ENCODE assay signal across 18 mouse cellular contexts in the genomic region with DNA sequence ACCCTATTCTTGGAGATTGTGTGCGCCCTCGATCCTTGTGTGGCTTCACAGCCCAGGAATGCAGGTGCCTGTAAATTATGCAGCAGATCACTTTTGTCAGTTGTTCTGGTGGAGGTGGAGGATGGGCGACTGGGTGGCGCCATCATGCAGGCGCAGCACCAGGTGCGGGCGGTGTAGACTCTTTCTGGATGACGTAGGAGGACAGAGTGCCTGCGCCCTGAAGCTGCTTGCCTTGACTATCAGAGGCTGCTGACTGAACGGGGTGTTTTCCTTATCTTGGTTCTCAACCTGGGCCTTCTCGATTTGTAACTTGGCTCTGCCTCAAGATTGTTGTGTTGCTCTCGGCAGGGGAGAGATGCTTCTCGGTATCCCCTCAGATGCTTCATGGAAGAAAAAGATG. TPM values are rescaled to one million over a fixed set of nuclear protein-coding genes. Genes with fewer than 3 reads are reported as not detected.
DNase-seq lines count a peak whose midpoint lies in the region; ATAC-seq lines count a peak whose summit lies in the region.
"Had no signal": no experiment of that assay in that cellular context is flagged by ENCODE, and none has a peak within 500 bp of the region (broad histone marks: within the 10 kb centered on the region; RNA-seq: fewer than 3 reads in every experiment).

No protein-coding gene starts in this region.

- peaks cover 29% of the 10 kb centered on the region for H3K4me1 ChIP-seq in liver, embryonic 12.5 days
- H3K4me1 ChIP-seq: limb, embryonic 15.5 days; midbrain, embryonic 15.5 days had no signal

- H3K9me3 ChIP-seq in liver, embryonic 12.5 days (replicated peaks): peaks cover 3% of the 10 kb centered on the region; the same call in 1 of the 2 replicates
- H3K9me3 ChIP-seq: limb, embryonic 15.5 days; midbrain, embryonic 15.5 days had no signal

- H3K27me3 ChIP-seq in liver, embryonic 12.5 days (replicated peaks): no peaks in the 10 kb centered on the region
- H3K27me3 ChIP-seq: CH12.LX; limb, embryonic 15.5 days; midbrain, embryonic 15.5 days had no signal

- H3K4me2 ChIP-seq in liver, embryonic 12.5 days: peak overlapping the region; percentile 42
- H3K4me2 ChIP-seq: hindbrain, embryonic 14.5 days; limb, embryonic 15.5 days; midbrain, embryonic 15.5 days had no signal

- peak overlapping the region; percentile 80 for H3K27ac ChIP-seq in liver, embryonic 12.5 days
- H3K27ac ChIP-seq: hindbrain, embryonic 14.5 days; limb, embryonic 15.5 days; macrophage; midbrain, embryonic 15.5 days had no signal

- H3K36me3 ChIP-seq in liver, embryonic 12.5 days: no peaks in the 10 kb centered on the region
- H3K36me3 ChIP-seq: limb, embryonic 15.5 days; midbrain, embryonic 15.5 days had no signal

- H3K4me3 ChIP-seq in liver, embryonic 12.5 days: no peak overlapping the region
- H3K4me3 ChIP-seq: limb, embryonic 15.5 days; midbrain, embryonic 15.5 days had no signal

- no peak overlapping the region for H3K9ac ChIP-seq in liver, embryonic 12.5 days
- H3K9ac ChIP-seq: forebrain, postnatal 0 days; hindbrain, embryonic 14.5 days; limb, embryonic 15.5 days; midbrain, embryonic 15.5 days had no signal

- 42% methylated on average over 13 of the region's 13 CpGs for WGBS in liver, embryonic 12.5 days (ENCODE audit: insufficient replicate concordance)

- peak; percentile 15 for DNase-seq in thymus, postnatal 14 days
- no peak for DNase-seq in thymus, adult 18-20 months
- DNase-seq in c-Kit-negative CD71-positive TER-119-positive erythroid progenitor cells, embryonic 14.5 days (ENCODE audit: low read depth, low spot score): peak; percentile 72
- DNase-seq in spleen, postnatal 36 days (ENCODE audit: low spot score in 2 of 2): peak; percentile 46 to 66
- no peak for DNase-seq in embryo, embryonic 10.5 days (ENCODE audit: low spot score)
- DNase-seq in layer of hippocampus, adult 9-10 months (ENCODE audit: low spot score): no peak
- no peak for DNase-seq in neural tube, embryonic 10.5 days (ENCODE audit: extremely low spot score, low spot score)
- DNase-seq: adrenal gland, postnatal 25 days; cerebellum, adult 18-20 months; forebrain, postnatal 0 days; gastrocnemius, postnatal 36 days; kidney, adult 8-10 months had no signal

- ATAC-seq in liver, embryonic 12.5 days: peak; percentile 98
- ATAC-seq: forebrain, postnatal 0 days; midbrain, embryonic 15.5 days had no signal

RNA-seq across cellular contexts. Expression of gene Ppm1d, which starts 13.1 kb away (rescaled TPM):
- polyA plus RNA-seq in liver, embryonic 12.5 days (2016; fragmentation: Nextera tagmentation; extraction: Ambion mirVana): 25.9 and 26.1 TPM in 2 replicates

RNA-seq across cellular contexts. Expression of gene Bcas3, which starts 55.0 kb away (rescaled TPM):
- polyA plus RNA-seq in liver, embryonic 12.5 days (2016; fragmentation: Nextera tagmentation; extraction: Ambion mirVana): 18.2 and 23.4 TPM in 2 replicates

Comparison
In these comparisons a context has a peak if more than half of its experiments do, and no peak if none do; other contexts are left out.
1. DNase-seq: peak in thymus, postnatal 14 days (single experiment), c-Kit-negative CD71-positive TER-119-positive erythroid progenitor cells, embryonic 14.5 days (single experiment) and spleen, postnatal 36 days (2 of 2); none in thymus, adult 18-20 months (0 of 2), embryo, embryonic 10.5 days (single experiment), layer of hippocampus, adult 9-10 months (single experiment) and neural tube, embryonic 10.5 days (single experiment).